ENCODE assay signal across 15 mouse cellular contexts in the genomic region with DNA sequence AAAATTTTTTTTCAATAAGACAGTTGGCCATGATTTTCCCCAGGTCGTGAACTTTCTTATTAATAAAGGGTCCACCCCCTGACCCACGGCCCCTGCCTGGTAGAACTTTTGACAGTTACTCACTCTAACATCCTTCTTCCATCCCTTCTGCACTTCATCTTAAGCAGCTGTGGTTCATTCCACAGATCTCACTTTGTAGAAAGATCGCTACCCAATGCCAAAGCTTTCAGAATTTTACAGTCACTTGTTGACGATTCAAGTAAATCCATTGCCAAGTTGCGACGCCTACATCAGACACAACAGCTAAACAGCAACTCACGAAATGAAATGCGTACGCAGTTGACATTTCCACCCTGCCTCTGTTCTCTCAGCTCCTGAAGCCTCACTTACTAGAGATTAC.
"Had no signal": no experiment of that assay in that cellular context is flagged by ENCODE, and none has a peak within 500 bp of the region (broad histone marks: within the 10 kb centered on the region; RNA-seq: fewer than 3 reads in every experiment).

No protein-coding gene starts in this region.

- H3K9me3 ChIP-seq: liver, embryonic 12.5 days; lung, embryonic 15.5 days; midbrain, embryonic 13.5 days; midbrain, embryonic 15.5 days; neural tube, embryonic 12.5 days; stomach, embryonic 15.5 days had no signal

- H3K9ac ChIP-seq: liver, embryonic 12.5 days; liver, embryonic 14.5 days; lung, embryonic 15.5 days; midbrain, embryonic 13.5 days; midbrain, embryonic 15.5 days; neural tube, embryonic 12.5 days; stomach, embryonic 15.5 days had no signal

- H3K27ac ChIP-seq: liver, embryonic 12.5 days; liver, embryonic 14.5 days; lung, embryonic 15.5 days; macrophage; midbrain, embryonic 13.5 days; midbrain, embryonic 15.5 days; neural tube, embryonic 12.5 days; stomach, embryonic 15.5 days; stomach, postnatal 0 days had no signal

- H3K27me3 ChIP-seq: liver, embryonic 12.5 days; lung, embryonic 15.5 days; megakaryocyte, embryonic 14.5 days; midbrain, embryonic 13.5 days; midbrain, embryonic 15.5 days; neural tube, embryonic 12.5 days; stomach, embryonic 15.5 days had no signal

- H3K4me1 ChIP-seq: liver, embryonic 12.5 days; lung, embryonic 15.5 days; megakaryocyte, embryonic 14.5 days; midbrain, embryonic 13.5 days; midbrain, embryonic 15.5 days; neural tube, embryonic 12.5 days; stomach, embryonic 15.5 days had no signal

- ATAC-seq: liver, embryonic 12.5 days; midbrain, embryonic 13.5 days; midbrain, embryonic 15.5 days had no signal

- H3K4me3 ChIP-seq: liver, embryonic 12.5 days; lung, embryonic 15.5 days; megakaryocyte, embryonic 14.5 days; midbrain, embryonic 13.5 days; midbrain, embryonic 15.5 days; neural tube, embryonic 12.5 days; stomach, embryonic 15.5 days had no signal

- H3K4me2 ChIP-seq: liver, embryonic 12.5 days; lung, embryonic 15.5 days; midbrain, embryonic 11.5 days; midbrain, embryonic 13.5 days; midbrain, embryonic 15.5 days; neural tube, embryonic 12.5 days; stomach, embryonic 15.5 days had no signal

- H3K36me3 ChIP-seq: liver, embryonic 12.5 days; lung, embryonic 15.5 days; midbrain, embryonic 13.5 days; midbrain, embryonic 15.5 days; neural tube, embryonic 12.5 days; stomach, embryonic 15.5 days had no signal

- DNase-seq: right cerebral cortex, postnatal 14 days; thymus, adult 2 months; thymus, postnatal 25 days; thymus, postnatal 4 days had no signal
